Mouse (Mus musculus) myocyte (in vitro differentiated cells): ENCODE results near the gene Gins3.
A peak's percentile ranks its signal among the peaks of the same experiment; 100 is the strongest.

ENCODE experiments used
- E2F4 ChIP-seq: IDR thresholded peaks from one replicate; pipeline ENCODE4 v1.6.1; 2011; ENCODE audit warnings: mild to moderate bottlenecking, control low read depth, moderate library complexity; ENCODE audit not compliant: insufficient read depth
- POLR2A ChIP-seq: IDR thresholded peaks from one replicate; pipeline ENCODE4 v1.6.1; 2011; ENCODE audit warnings: low read depth, mild to moderate bottlenecking, control low read depth, moderate library complexity; ENCODE audit not compliant: insufficient read length
- USF1 ChIP-seq: IDR thresholded peaks from one replicate; pipeline ENCODE4 v1.6.1; 2011; ENCODE audit warnings: low read depth, mild to moderate bottlenecking, control low read depth, moderate library complexity

GRCm38 (mm10) chr8:95677591-95678023 lies 44.4 kb downstream of the Gins3 start:
- TF ChIP-seq POLR2A, result peak; percentile 14
- TF ChIP-seq USF1, result no peak
- no peak for TF ChIP-seq E2F4
